24 mouse cellular contexts compared by ENCODE assay signal in the genomic region with DNA sequence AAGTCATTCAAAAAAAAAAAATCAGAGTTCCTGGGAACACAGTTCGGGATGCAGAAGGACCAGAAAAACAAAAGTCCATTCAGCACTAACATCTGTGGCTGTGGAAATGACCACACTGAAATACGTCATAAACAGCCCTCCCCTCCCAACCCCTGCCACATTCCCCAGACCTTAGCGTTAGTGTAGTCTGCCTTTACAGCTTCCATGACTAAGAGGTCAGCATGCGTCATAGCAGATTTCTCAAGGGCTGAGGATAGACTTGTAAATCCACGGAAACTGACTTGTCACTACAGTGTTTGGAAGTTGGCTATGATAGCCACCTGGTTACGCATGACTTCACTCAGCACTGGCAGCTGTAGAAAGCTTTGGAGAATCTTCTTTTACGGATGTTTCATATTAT. TPM values are rescaled to one million over a fixed set of nuclear protein-coding genes. Genes with fewer than 3 reads are reported as not detected.
DNase-seq lines count a peak whose midpoint lies in the region; ATAC-seq lines count a peak whose summit lies in the region.
"Had no signal": no experiment of that assay in that cellular context is flagged by ENCODE, and none has a peak within 500 bp of the region (broad histone marks: within the 10 kb centered on the region; RNA-seq: fewer than 3 reads in every experiment).

No protein-coding gene starts in this region.

- H3K4me3 ChIP-seq in heart, embryonic 15.5 days = peak overlapping the region; percentile 32
- H3K4me3 ChIP-seq: embryonic facial prominence, embryonic 12.5 days; hindbrain, embryonic 10.5 days; limb, embryonic 13.5 days; neural tube, embryonic 13.5 days had no signal

- H3K4me2 ChIP-seq in heart, embryonic 15.5 days = peak overlapping the region; percentile 59
- H3K4me2 ChIP-seq: embryonic facial prominence, embryonic 12.5 days; limb, embryonic 13.5 days; midbrain, embryonic 11.5 days; neural tube, embryonic 13.5 days had no signal

- peak; percentile 12 for DNase-seq in gastrocnemius, adult 18-20 months (ENCODE audit: low spot score)
- DNase-seq in gastrocnemius, postnatal 36 days = no peak
- no peak for DNase-seq in heart, adult 18-20 months
- DNase-seq in Muller cell, postnatal 12 days (ENCODE audit: inconsistent ontology term) = peak; percentile 75
- peak; percentile 44 for DNase-seq in mesoderm, embryonic 11.5 days (ENCODE audit: low read depth, low spot score)
- DNase-seq in urinary bladder, postnatal 36 days (ENCODE audit: low spot score in 2 of 2) = no peak
- DNase-seq: B cell, adult 2 months; cerebellum, adult 8-10 months; kidney, adult 8-10 months; kidney, postnatal 4 days; lung, postnatal 36 days; right cerebral cortex, postnatal 25 days; thymus, postnatal 14 days had no signal

- 31% methylated on average over 7 of the region's 7 CpGs for WGBS in heart, embryonic 15.5 days

- H3K4me1 ChIP-seq in heart, embryonic 15.5 days (replicated peaks) = peaks cover 18% of the 10 kb centered on the region
- H3K4me1 ChIP-seq: hindbrain, embryonic 10.5 days had no signal

- H3K27ac ChIP-seq in heart, embryonic 15.5 days = peak overlapping the region; percentile 62
- H3K27ac ChIP-seq: embryonic facial prominence, embryonic 12.5 days; hindbrain, embryonic 10.5 days; limb, embryonic 13.5 days; liver, embryonic 14.5 days; neural tube, embryonic 13.5 days; stomach, postnatal 0 days had no signal

- no peaks in the 10 kb centered on the region for H3K27me3 ChIP-seq in heart, embryonic 15.5 days
- H3K27me3 ChIP-seq: embryonic facial prominence, embryonic 12.5 days; limb, embryonic 13.5 days; neural tube, embryonic 13.5 days had no signal

- intact Hi-C loops in gastrocnemius, postnatal 36 days (cut with DNase I) = no loop called here

- H3K36me3 ChIP-seq in heart, embryonic 15.5 days = no peaks in the 10 kb centered on the region
- H3K36me3 ChIP-seq: embryonic facial prominence, embryonic 12.5 days; hindbrain, embryonic 10.5 days; limb, embryonic 13.5 days; neural tube, embryonic 13.5 days had no signal

- ATAC-seq in heart, embryonic 15.5 days (replicated peaks; ENCODE audit: insufficient number of reproducible peaks, insufficient read depth, low FRiP score, low read depth) = 0 out of 2 replicates have a peak, but pooled peaks have one; percentile 29
- ATAC-seq: forebrain, embryonic 16.5 days had no signal

- H3K9ac ChIP-seq in heart, embryonic 15.5 days = no peak overlapping the region
- H3K9ac ChIP-seq: embryonic facial prominence, embryonic 12.5 days; limb, embryonic 13.5 days; liver, embryonic 14.5 days; neural tube, embryonic 13.5 days had no signal

- no peaks in the 10 kb centered on the region for H3K9me3 ChIP-seq in heart, embryonic 15.5 days (replicated peaks)
- H3K9me3 ChIP-seq: embryonic facial prominence, embryonic 12.5 days; hindbrain, embryonic 10.5 days; limb, embryonic 13.5 days; neural tube, embryonic 13.5 days had no signal

RNA-seq across cellular contexts. Expression of gene Mlip, which starts 8.5 kb away (rescaled TPM):
- 100 to 1,000 TPM in 1 of 2 experiments, 10 to 100 TPM in 1; 88.0 to 103 TPM for total RNA-seq in gastrocnemius, adult 18-20 months (2021)
- total RNA-seq in gastrocnemius, postnatal 36 days (2021) = 10 to 100 TPM; 75.2 to 97.9 TPM
- polyA plus RNA-seq in heart, embryonic 15.5 days (2015; fragmentation: Nextera tagmentation; extraction: Ambion mirVana) = 72.8 and 94.7 TPM in 2 replicates
- 100 to 1,000 TPM; 154 to 164 TPM for total RNA-seq in heart, adult 18-20 months (2021)
- total RNA-seq: common myeloid progenitor, adult 5-6 weeks; monocyte, adult 5-6 weeks had no signal
- polyA plus RNA-seq: liver, embryonic 14.5 days had no signal

Comparison
In these comparisons a context has a peak if more than half of its experiments do, and no peak if none do; other contexts are left out.
1. DNase-seq: peak in gastrocnemius, adult 18-20 months (single experiment), Muller cell, postnatal 12 days (single experiment) and mesoderm, embryonic 11.5 days (single experiment); none in gastrocnemius, postnatal 36 days (0 of 2), heart, adult 18-20 months (0 of 2) and urinary bladder, postnatal 36 days (0 of 2).